Mouse (Mus musculus) gastrocnemius, postnatal 36 days (tissue): ENCODE data around the gene Fbxo30. TPM values are rescaled to one million over a fixed set of nuclear protein-coding genes. Genes with fewer than 3 reads are reported as not detected.
"Not testable (repeated sequence)": the region's sequence is repeated elsewhere in the genome, so short reads cannot be mapped to it uniquely, and the experiment has no call there.

ENCODE experiments used
- DNase-seq, 2 experiments: peaks; one replicate each; pipeline ENCODE4 v3.0.0; 2022
- intact Hi-C: fragments of 180-260 bp; cut with DNase I; formaldehyde crosslinking; loops from one replicate; pipeline ENCODE4 v1.15.1; 2025
- long read RNA-seq, 2 experiments: library from polyadenylated mRNA; stranded (forward); transcript quantifications; one replicate each; pipeline ENCODE4 v2.0.0; 2021
- total RNA-seq, 2 experiments: library from RNA; stranded (reverse); gene quantifications; 2 replicates each; pipeline ENCODE4 v1.2.3; 2021

The Fbxo30 gene
- 10 to 100 TPM; 13.3 to 15.3 TPM for total RNA-seq
- long read RNA-seq, experiment 1, full-length matches to known transcripts, result 8 of 8 reads
- long read RNA-seq, experiment 1, partial matches to known transcripts, result 0 of 8 reads
- long read RNA-seq, experiment 1, other reads (novel, unspliced or antisense), result 0 of 8 reads
- long read RNA-seq, experiment 2, full-length matches to known transcripts, result 6 of 9 reads
- long read RNA-seq, experiment 2, partial matches to known transcripts, result 1 of 9 reads
- long read RNA-seq, experiment 2, other reads (novel, unspliced or antisense), result 2 of 9 reads

GRCm38 (mm10) chr10:11280578-11281463 lies at the start of gene Fbxo30:
Gene Fbxo30 (plus strand): TSS chr10:11281330.
- peak; percentile 88 to 92 for DNase-seq
- intact Hi-C loops, result loop anchor here (5.0 kb wide), 1 partner anchor 84 kb away; no protein-coding TSS in a partner anchor

- no peak for DNase-seq
- intact Hi-C loops, result no loop called here
Measured at GRCm38 (mm10) chr10:11233208-11233607, 47.9 kb upstream of the Fbxo30 start.

- DNase-seq, intact Hi-C loops: not testable (repeated sequence)
Measured at GRCm38 (mm10) chr10:11242988-11243387, 38.1 kb upstream of the Fbxo30 start.

GRCm38 (mm10) chr10:11248210-11248609 lies 32.9 kb upstream of the Fbxo30 start:
- no peak for DNase-seq
- intact Hi-C loops, result no loop called here

- DNase-seq, result no peak
- intact Hi-C loops, result no loop called here
Measured at GRCm38 (mm10) chr10:11250247-11250997, 30.7 kb upstream of the Fbxo30 start.

- DNase-seq, intact Hi-C loops: not testable (repeated sequence)
Measured at GRCm38 (mm10) chr10:11253581-11253980, 27.5 kb upstream of the Fbxo30 start.

GRCm38 (mm10) chr10:11260119-11260518 lies 21.0 kb upstream of the Fbxo30 start:
- no peak for DNase-seq
- intact Hi-C loops, result no loop called here

- intact Hi-C loops, DNase-seq: not testable (repeated sequence)
Measured at GRCm38 (mm10) chr10:11262292-11262691, 18.8 kb upstream of the Fbxo30 start.

- DNase-seq, intact Hi-C loops: not testable (repeated sequence)
Measured at GRCm38 (mm10) chr10:11263795-11264194, 17.3 kb upstream of the Fbxo30 start.

- no peak for DNase-seq
- intact Hi-C loops, result no loop called here
Measured at GRCm38 (mm10) chr10:11269165-11269564, 12.0 kb upstream of the Fbxo30 start.

- DNase-seq, result peak; percentile 34 to 39
- intact Hi-C loops, result no loop called here
Measured at GRCm38 (mm10) chr10:11274431-11274830, 6.7 kb upstream of the Fbxo30 start.

GRCm38 (mm10) chr10:11280235-11280577 lies 924 bp upstream of the Fbxo30 start:
- intact Hi-C loops, result loop anchor here (5.0 kb wide), 1 partner anchor 83 kb away; no protein-coding TSS in a partner anchor

GRCm38 (mm10) chr10:11281498-11282305 lies 572 bp downstream of the Fbxo30 start:
- DNase-seq, result peak in 1 of 2 experiments; percentile 36
- intact Hi-C loops, result loop anchor here (5.0 kb wide), 1 partner anchor 84 kb away; no protein-coding TSS in a partner anchor

More at GRCm38 (mm10) chr10:11280235-11280577, 924 bp upstream of the Fbxo30 start:
- no peak for DNase-seq

- intact Hi-C loops, result loop anchor here (5.0 kb wide), 1 partner anchor 85 kb away; no protein-coding TSS in a partner anchor
- DNase-seq, result no peak
Measured at GRCm38 (mm10) chr10:11282306-11282631, 1.1 kb downstream of the Fbxo30 start.

GRCm38 (mm10) chr10:11298418-11298817 lies 17.3 kb downstream of the Fbxo30 start:
- intact Hi-C loops, result no loop called here
- DNase-seq, result no peak

GRCm38 (mm10) chr10:11305365-11306053 lies 24.4 kb downstream of the Fbxo30 start:
- no peak for DNase-seq
- intact Hi-C loops, result no loop called here

- intact Hi-C loops, result no loop called here
- DNase-seq, result peak; percentile 18 to 21
Measured at GRCm38 (mm10) chr10:11306054-11306367, 24.9 kb downstream of the Fbxo30 start.

- DNase-seq, result no peak
- intact Hi-C loops, result no loop called here
Measured at GRCm38 (mm10) chr10:11309866-11310265, 28.7 kb downstream of the Fbxo30 start.

- intact Hi-C loops, result no loop called here
- DNase-seq, result no peak
Measured at GRCm38 (mm10) chr10:11310481-11310880, 29.4 kb downstream of the Fbxo30 start.
